Mouse (Mus musculus): ENCODE data around the gene Txnrd2.

GRCm38 (mm10) chr16:18460826-18461225 lies 34.6 kb downstream of the Txnrd2 start:
- TF ChIP-seq CTCF (IDR thresholded peaks at IDR 0.05; ENCODE audit: low read depth) (no peak), EP300 (IDR thresholded peaks at IDR 0.05; ENCODE audit: low read depth) (no peak)
